Mouse (Mus musculus): ENCODE results near the gene Snx5.
A peak's percentile ranks its signal among the peaks of the same experiment; 100 is the strongest.

Gene Snx5

DNA sequence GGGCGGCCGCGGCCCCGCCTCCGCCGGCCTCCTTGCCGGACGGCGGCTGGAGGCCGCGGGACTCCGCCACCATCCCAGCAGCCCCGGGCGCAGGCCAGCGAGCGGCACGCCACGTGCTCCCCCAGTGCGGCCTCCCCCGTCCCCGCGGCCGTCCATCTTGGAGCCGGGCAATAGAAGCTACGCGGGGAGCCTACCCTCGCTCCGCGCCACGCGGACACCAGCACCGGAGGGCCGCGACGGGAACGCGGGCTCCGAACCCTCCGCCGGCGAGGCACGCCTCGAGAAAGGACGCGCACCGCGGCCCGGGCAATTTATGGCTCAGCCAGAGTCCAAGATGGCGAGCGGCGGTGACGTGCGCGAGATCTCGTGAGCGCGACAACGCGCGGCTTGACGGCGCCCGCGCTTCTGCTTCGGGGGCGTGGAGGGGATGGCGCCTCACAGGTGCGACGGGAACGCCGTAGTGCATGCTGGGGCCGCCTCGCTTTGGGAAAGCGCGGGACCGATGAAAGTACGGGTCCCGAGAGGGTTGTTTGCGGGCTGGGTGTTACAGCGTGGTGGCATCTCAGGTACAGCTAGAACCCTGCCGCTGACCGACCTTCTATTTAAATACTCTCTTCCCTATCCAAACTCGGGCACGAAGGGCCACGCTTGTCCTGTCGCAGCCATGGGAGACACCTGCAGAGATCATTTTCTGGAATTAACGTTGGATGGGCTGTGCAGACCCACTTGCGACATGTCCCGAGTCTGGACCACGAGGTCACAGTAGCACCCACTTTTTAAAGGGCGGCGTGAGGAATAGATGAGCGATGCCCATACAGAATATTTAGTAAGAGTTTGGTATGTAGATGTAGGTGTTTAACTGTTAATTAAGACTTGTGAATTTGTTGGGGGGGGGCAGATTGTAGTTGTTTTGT, at the start of gene Snx5, which contains the start of gene Mgme1:
TSS of gene Snx5 (minus strand) at position 400 of the 914 bp plus-strand sequence.
TSS of gene Mgme1 (plus strand) at position 157 of the 914 bp plus-strand sequence.
- peak; percentile 95 for DNase-seq

DNA sequence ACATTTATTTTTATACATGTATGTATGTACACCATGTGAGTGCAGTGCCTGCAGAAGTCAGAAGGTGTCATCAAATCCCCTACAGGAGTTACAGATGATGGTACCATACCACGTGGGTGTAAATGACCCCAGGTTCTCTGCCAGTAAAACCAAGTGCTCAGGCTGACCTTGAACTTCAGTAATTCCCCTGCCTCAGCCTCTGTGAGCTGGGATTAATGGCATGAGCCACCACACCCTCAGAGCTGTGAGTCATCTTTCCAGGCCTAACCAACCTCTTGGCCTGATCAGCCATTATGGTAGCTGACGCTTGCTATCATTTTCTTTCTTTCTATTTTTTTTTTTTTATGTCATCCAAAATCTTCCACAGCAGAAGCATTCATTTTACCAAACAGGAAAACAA, 40.7 kb upstream of the Snx5 start:
- no peak for DNase-seq

DNA sequence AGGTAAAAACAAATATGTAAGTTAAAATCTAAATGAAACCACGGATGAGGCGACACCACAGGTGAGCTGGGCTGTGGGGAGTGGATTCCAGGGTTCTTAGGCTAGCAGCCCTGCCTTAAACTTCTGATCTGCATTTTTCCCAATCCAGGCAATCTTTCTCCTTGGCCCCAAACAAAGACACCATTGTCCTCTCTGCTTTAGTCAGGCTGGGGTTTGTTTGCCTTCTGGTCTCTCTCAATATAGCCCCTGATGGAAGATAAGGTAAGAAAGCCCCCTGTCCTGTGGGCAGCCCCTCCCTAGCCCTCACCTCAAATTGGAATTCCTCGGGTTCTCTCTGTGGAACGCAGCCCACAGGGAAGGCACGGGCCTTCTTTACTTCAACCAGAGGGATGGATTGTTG, 39.6 kb upstream of the Snx5 start:
- no peak for DNase-seq

DNA sequence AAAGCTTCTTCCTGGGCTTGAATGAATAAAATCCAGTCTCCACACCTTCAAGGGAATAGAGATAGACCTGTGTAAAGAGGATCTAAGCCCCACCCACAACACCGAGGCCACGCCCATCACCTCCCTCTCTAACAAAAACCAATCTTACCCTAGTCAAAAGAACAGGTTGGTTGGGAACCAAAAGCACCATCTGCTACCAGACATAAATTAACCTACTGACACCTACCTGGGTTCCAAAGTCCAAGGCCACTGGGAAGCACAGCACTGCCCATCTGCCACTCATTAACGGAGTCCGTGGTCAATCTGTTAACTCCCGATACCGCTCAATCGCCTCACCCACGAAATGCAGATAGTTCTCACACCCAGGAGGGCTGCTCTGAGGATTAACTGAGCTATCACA, 37.9 kb upstream of the Snx5 start:
- peak; percentile 94 for DNase-seq

DNA sequence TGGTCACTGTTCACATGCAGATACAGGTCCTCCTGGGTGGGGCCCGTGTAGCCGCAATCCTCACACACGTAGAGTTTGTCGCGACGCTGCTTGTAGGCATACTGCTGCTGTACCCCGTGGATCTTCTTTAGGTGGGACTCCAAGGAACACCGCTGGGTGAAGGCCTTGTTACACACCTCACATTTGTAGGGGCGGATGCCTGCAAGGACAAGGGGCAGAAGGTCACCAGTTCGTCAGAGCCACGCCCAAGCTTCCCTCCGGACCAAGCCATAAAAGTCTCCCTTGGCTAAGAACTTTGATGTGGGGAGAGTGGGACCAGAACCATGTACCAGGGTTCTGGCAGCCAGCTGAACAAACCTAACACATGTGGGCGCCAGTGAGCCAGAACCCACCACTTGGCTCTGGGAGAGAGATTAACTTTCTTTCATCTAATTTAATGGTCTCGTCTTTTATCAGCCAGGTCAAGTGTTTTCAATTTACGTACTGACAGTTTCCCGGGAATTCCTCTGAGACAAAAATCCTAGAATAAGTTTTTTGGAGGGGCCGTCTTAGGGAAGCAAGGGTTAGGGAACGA, 35.1 kb upstream of the Snx5 start:
- peak; percentile 13 for DNase-seq

DNA sequence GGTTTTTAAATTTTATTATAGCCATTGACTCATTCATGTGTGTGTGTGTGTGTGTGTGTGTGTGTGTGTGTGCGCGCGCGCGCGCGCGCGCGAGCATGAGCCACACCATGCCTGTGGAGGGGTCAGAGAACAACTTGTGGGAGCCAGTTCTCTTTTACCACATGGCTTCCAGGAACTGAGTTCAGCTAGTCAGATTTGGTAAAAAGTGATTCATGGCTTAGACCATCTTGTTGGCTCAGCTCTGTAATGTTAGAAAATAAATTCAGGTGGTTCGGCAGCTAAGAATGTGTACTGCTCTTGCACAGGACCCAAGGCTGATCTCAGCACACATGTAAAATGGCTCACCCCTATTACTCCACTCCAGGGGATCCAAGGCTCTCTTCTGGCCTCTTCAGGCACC, 30.4 kb upstream of the Snx5 start:
- no peak for DNase-seq

DNA sequence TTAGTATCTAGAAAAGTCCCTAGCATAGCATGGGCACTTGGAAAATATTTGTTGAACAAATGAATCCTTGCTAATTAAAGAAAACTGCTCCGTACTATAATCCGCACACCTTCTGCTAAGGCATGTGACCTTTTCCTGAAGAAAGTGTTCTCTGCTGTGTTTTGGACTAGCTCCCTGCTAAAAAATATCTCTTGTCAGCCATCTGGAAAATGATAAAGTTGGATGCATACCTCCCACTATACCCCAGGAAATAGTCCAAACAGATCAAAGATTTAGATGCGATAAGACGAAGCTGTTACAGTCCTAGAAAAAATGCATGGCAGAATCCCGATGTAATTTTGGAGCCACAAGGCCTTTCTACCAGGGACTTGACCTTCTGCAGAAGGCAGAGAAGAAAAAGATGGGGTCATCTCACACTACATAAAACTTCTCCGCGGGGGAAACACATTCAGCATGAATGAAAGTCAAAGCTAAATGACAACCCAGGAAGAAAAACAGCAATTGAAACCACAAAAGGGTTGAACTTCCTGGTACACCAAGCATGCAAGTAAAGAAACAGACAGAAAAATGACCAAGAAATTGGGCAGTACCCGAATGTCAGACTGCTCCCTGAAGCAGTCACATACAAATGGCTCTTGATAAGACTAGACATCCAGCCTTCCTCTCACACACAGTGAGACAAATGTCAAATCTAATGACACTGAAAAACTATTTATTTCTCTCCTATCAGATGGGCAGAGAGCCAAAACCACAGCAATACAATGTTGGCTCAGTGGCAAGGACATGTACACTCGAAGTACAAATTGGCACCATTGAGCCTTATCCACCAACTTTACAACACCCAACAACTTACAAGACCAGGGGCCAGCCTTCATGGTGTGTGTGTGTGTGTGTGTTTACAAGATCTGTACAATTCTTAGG, 29.3 kb upstream of the Snx5 start:
- DNase-seq, result peak; percentile 19

DNA sequence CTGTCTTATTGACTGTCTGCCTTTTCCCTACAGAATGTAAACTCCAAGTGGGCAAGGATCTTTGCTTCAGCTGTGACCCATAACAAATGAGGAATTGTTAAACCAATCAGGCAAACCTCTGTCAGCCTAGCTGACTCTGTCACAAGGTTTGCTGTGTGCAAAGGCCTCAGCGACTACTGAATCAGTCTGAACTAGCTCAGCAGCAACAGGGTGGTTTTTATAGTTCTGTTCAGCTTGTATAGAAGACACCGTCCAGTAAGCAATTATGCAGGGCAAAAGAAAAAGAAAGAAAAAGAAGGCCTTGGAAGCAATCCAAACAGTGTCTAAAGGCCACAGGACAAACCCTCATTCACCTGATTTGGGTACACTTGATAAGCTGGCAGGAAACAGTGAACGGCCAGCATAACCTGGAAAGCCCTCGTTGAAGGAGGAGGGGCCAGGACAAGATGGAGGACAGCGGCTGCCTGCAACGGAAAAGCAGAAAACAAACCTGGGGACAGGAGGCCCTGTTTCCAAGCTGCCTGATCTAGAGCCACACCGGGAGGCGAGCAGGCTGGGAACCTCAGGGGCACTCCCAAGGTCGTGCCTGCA, 24.5 kb upstream of the Snx5 start:
- DNase-seq, result no peak

DNA sequence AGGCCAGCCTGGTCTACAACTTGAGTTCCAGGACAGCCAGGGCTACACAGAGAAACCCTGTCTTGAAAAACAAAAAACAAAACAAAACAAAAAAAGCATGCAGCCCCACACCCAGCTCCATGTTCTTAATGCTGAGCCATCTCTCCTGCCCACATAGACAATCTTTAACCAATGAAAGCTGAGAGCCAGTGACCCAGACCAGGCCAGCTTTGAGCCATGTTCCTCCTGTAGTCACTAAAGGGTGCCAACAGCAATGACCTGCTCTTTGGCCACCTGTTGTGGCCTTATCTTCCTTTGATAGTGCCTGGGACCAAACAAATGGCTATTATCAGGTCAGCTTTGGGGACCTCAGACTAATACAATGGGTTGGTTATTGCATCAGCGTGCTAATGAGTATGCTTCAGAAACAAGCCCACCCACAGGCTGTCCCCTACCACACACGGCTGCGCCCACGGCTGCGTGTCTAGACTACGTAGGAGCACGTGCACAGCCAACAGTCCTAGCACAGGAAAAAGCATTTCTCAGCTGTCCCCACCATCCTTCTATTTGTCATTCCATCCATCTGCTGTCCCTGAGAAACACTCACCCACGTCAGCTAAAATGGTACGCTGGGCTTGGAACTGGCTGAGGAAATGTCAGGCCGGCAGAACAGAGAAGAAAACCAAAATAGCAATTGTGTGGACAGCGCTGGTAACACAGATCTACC, 21.0 kb upstream of the Snx5 start:
- DNase-seq, result peak; percentile 61

DNA sequence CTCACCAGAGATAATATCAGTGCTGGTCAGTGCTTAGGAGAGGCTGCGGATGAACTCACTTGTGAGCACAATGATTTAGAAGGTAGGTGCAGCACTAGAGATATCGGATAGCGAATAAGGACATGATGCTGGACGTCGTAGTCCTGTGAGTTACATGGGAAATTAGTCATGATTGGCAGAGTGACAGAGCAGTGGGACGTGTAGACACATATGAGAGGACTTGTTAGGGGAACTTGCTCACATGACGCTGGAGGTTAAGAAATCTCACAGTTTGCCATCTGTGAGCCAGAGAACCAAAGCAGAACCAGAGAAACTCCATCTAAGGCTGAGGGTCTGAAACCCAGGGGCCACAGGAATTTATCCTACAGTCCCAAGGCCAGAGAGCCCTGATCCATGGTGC, 19.6 kb upstream of the Snx5 start:
- no peak for DNase-seq

DNA sequence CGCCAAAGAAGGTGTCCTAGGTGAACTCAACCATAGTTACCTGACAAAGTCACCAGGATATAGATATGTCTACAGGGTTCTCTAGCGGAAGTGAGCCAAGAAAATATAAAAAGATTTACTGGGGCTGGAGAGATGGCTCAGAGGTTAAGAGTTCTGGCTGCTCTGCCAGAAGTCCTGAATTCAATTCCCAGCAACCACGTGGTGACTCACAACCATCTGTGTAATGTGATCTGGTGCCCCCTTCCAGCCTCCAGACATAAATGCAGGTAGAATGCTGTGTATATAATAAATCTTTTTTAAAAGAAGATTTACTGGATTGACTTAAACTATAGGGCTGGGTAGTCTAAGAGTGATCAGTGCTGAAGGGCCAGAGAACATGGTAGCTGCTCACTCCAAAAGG, 10.7 kb upstream of the Snx5 start:
- no peak for DNase-seq

DNA sequence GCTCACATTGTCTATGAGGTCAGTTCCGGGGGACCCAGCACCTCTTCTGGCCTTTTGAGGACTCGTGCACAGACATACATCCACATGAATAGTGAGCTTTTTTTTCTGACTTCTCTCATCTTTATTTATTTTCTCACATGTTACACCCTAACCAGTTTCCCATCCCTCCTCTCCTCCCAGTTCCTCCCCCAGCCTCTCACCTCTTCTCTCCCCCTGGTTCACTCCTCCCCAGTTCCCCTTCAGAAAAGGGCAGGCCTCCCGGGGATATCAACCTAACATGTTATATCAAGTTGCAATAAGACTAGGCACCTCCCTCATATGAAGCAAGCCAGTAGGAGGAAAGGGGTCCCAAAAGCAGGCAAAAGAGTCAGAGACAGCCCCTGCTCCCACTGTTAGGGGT, 9.9 kb upstream of the Snx5 start:
- DNase-seq, result no peak

DNA sequence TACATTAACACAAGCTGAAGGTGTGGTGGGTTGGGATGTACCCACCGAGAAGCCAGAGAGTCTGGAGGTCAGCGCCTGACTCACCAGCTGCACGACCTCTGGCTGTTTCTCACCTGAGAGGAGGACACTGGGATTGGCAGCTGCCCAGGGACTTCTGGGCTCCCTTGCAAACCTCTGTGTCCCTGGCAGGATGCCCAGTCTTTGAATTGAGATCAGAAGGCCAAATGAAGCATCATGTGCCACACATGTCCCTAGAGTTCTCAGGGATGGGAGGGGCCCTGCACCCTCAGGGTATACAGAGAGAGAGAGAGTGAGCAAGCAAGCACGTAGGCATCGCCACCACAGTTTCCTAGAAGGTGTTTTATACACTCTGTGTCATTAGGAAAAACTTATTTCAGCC, 9.0 kb upstream of the Snx5 start:
- peak; percentile 92 for DNase-seq

DNA sequence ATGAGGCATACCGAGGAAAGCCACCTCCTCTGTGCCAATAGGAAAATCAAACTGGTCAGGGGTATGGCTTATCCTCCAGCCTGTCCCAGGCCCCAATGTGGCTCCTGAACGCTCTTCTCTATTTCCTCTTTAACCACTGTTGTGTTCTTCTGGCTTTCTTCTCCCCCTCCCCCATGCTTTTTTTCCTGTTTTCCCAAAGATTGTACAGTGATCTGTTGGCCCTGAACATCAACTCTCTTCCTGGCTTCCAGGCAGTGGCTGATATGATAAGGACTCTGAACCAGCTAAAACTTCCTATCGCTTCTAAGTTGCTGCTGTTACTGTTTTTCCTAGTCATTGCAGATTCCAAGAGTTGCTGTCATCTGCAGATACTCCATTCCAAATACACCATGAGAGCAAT, 6.2 kb upstream of the Snx5 start:
- no peak for DNase-seq

DNA sequence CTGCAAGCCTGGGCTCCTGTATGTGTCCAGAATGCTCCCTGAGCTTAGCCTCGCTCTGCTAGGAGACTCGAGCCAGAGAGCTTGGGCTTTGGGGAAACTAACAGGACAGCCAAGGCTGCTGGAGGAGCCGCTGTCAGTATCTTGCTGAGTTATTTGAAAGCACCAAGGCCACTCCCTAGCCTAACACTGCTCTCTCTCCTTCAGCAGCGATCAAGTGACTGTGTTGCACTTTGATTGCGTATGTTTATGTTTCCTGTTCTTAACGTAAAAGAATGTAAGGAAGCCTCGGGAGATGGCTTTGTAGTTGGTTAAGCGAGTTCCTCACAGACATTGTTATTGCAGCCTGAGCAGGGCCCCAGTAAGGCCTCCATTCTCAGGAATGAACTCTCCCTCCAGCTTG, 4.0 kb upstream of the Snx5 start:
- no peak for DNase-seq

DNA sequence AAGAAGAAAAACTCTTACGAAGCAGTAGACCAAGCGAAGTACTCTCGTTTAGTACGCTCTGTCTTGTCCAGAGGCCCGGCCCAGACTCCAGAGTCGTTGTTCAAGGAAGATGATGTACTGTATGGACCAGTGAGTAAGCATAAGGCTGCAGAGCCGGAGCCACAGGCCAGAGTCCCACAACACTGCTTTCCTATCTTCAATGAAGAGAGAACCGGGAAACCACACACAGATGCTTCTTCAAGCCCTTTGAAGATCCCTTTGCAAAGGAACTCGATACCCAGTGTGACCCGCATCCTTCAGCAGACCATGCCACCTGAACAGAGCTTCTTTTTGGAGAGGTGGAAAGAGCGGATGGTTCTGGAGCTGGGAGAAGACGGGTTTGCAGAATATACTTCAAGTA, 1.4 kb upstream of the Snx5 start:
- no peak for DNase-seq

DNA sequence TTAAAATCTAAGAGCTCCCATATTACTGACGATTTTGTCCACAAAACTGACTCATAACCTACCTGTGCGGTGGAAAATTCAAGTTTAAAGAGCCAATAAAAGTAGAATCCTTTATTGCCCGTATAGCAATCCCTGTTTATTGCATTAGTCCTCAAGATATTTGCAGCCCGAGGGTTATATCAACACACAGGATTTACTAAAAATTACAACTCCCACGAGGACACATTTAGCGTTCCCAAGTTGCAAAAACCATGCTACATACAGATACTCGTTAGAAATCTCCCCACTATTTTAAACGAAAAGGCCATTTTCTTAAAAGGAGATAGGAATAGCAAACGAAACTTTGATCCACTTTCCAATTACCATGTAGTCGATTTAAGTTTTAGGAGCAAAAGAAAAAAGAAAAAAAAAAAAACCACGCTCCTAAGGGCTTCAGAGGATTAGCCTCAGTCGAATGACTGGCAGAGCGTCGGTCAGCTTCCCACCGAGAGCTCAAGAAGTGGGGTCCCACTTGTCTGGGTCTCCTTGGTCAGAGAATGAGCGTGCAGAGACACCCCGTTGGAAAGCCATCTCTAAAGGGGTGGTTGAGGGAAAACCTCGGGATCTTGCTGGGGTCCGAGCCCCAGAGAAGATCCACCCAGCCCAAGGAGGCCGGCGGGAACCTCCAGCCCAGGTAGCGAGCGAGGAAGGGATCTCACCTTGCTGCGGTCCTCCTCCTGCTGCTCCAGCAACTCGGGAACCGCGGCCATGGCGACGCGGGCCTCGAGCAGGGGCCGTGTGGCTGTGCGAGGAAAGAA, 829 bp downstream of the Snx5 start:
- DNase-seq, result no peak

DNA sequence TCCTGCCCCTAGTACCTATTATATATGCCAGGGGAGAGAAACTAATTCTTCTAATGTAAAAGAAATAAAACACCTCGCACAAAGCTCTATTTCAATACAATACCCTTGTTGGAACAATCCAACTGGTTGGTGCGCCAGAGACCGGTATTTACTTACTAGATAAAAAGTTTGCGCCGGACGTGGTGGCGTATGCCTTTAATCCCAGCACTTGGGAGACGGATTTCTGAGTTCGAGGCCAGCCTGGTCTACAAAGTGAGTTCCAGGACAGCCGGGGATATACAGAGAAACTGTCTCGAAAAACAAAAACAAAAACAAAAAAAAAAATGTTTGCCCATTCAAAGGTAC, 1.4 kb downstream of the Snx5 start:
- no peak for DNase-seq

DNA sequence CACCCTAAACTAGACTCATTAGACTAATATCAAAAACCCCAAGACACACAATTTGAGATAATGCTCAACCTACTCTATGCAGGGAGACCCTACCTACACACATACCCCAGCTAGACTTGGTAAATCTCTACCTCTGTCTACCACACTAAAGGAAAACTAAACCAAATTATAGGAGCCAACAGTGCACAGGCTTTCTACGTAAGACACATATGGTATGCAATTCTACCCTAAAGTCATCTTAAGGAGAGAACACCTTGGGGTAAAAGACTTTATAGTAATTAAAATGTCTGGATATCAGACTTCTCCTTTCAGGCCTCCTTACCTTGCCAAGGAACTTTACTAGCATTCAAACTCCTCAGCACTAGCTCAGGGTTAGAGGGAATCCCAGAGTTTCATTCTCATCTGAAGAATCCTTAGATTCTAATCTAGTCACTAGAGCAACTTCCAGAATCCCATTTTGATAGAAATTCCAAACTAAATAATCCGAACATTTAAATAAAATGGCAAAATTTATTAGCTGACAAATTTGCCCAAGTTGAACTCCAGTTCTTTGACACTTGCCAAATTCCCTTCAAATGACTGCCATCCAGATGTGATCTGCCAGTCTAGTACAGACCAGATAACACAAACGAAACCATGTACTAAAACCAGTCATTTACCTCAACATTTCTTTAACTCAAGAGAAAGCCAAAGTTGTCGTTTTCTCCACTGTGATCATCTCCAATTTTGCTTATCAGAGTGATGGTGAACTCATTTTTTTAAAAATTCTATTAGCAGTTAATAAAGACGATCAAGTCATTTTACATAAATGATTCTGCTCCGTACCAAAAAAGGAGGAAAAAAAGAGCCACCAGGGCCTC, 2.0 kb downstream of the Snx5 start:
- no peak for DNase-seq

DNA sequence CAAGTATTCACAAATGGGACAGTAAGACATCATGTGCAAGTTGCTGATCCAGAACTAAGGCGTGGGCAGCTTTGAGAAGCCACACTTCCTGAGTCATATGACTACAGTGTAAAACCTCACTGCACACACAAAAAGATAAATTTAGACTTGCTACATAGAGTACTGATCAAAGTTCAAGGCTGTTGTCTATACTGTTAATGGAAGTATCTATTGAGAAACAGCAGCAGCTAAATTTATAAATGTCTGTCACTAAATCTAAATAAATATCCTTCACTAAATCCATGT, 3.0 kb downstream of the Snx5 start:
- DNase-seq, result peak; percentile 68

All from kidney, adult 9 months (tissue).